Mouse (Mus musculus) MN1 (cell line): ENCODE data around the gene Sf3a2.

Experiments
- DNase-seq: peaks from one replicate; pipeline ENCODE4 v3.0.0-alpha.2; 2016; ENCODE audit warnings: low spot score

Gene Sf3a2

DNA sequence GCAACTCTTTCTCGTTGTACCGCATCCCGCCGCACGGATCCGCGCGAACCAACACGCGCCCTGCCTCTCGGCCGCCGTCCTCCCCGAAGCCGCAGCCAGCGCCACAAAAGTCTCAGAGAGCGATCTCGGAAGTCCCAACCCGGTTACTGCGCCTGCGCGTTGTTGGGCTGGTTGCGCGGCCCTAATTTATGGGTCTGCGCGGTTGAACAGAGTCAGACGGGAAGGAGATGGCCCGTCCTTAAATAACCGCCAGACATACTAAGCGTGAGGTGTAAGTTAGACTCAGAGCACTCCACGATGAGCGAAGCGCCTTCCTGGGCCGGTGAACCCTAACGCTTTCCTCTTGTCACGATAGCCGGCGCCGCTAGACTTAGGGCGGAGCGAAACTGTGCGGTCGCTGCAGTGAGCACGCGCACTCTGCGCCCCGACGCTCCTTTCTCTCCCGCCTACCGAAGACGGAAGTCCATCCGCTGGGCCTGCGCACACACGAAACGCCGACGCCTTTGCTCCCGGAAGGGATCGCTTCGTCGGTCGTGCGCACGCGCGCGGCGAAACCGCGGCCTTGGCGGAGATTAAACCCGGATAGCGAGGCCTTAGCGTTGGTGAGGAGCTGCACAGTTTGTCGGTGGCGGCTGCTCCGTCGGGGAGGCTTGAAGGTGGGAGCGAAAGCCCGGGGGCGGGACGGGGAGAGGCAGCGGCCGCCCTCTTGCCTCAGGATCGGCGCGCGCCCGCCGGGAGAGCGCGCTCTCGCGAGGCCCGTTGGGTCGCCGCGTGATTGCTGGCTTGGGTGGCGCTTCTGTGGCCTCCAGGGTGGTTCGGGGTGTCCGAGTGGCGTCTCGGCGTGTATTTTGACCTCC lies at the start of gene Sf3a2, which contains the start of gene Plekhj1:
TSS of gene Sf3a2 (plus strand) at position 49 of the 857 bp plus-strand sequence.
TSS of gene Plekhj1 (minus strand) at position 477 of the 857 bp plus-strand sequence.
- peak; percentile 98 for DNase-seq

GRCm38 (mm10) chr10:80748609-80749008 lies 49.4 kb upstream of the Sf3a2 start:
- no peak for DNase-seq

GRCm38 (mm10) chr10:80751188-80751832 lies 46.7 kb upstream of the Sf3a2 start:
- DNase-seq: peak; percentile 79

DNA sequence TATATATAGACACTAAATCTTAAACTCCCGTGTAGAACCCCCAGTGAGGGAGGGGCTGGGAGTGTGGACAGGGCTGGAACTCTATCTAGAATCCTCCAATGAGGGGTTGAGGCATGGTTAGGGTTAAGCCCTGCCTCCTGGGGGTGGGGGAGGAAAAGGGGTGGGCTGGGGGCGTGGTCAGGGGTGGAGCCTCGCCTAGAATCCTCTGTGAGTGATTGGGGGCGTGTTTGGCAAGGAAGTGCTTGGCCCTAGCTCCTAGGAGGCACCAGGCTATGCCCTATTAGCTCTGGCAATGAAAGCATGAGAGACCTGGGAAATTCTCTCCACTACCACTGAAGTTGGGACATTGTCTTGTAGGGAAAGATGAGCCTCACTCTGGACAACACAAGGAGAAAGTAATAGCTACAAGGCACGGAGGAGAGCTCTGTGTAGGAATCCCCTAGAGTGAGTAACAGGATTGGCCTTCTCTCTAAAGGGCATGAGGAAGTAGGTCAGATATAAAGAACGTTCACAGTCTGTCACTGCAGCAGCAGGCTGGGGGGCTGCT lies 45.8 kb upstream of the Sf3a2 start:
- peak; percentile 81 for DNase-seq

- DNase-seq: peak; percentile 98
Observed at GRCm38 (mm10) chr10:80754594-80755290, 43.3 kb upstream of the Sf3a2 start, which contains the start of gene Dot1l. TSS of gene Dot1l (plus strand) at chr10:80755206.

GRCm38 (mm10) chr10:80755291-80756015 lies 42.5 kb upstream of the Sf3a2 start:
- no peak for DNase-seq

DNA sequence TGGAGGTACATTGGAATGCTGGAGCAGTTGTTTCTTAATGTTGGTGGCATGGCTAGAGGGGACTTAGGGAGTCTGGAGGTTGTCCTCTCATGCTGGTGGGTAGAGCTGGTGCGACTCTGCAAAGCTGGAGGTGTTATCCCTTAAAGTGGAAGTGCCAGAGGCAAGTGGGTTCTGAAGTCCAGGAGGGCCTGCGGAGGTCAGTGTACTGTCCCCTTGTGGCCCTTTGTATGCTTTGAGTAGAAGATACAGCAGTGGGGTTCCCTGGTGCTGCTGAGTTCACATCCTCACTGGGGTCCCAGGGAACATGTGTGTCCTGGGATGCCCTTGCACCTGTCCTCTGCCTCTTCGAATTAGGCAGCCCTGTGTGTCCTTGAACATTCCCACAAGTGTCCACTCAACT lies 41.9 kb upstream of the Sf3a2 start:
- no peak for DNase-seq

DNA sequence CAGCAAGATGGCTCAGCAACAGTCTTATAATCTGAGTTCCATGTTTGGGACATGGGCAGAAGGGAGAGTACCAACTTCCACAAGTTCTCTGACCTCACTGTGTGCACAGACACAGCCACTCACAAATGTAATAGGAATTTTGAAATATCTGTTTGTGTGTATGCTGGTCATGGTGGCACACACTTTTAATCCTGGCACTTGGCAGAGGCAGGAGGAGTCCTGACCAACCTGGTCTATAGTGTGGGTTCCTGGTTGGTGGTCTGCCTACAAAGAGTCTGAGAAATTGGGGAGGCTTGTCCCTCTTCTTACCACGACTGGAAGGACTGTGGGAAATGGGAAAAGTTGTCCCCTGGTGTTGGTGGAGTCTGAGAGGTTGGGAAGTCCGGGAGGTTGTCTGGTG lies 41.5 kb upstream of the Sf3a2 start:
- DNase-seq: no peak

- DNase-seq: peak; percentile 45
Observed at GRCm38 (mm10) chr10:80756967-80757366, 41.0 kb upstream of the Sf3a2 start.

DNA sequence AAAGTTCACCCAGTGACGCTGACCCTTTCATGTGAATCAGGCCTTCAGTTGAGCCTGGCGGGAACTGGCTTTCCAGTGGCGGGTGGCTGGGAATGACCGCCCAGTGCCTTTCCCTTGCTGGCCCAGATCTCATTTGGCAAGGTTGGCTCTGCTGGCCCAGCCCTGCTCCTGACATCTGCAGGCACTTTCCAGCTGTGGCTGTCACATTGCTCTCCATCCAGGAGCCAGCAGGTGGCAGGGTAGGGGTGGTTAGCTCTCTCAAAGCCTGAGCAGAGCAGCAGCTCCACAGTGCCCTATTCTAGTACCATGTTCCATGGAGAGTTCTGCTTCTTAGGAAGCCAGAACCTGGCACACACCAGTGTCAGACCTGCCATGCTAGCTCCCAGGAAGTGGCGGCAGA lies 40.3 kb upstream of the Sf3a2 start:
- peak; percentile 92 for DNase-seq

- peak; percentile 31 for DNase-seq
Observed at GRCm38 (mm10) chr10:80758651-80759050, 39.3 kb upstream of the Sf3a2 start.

DNA sequence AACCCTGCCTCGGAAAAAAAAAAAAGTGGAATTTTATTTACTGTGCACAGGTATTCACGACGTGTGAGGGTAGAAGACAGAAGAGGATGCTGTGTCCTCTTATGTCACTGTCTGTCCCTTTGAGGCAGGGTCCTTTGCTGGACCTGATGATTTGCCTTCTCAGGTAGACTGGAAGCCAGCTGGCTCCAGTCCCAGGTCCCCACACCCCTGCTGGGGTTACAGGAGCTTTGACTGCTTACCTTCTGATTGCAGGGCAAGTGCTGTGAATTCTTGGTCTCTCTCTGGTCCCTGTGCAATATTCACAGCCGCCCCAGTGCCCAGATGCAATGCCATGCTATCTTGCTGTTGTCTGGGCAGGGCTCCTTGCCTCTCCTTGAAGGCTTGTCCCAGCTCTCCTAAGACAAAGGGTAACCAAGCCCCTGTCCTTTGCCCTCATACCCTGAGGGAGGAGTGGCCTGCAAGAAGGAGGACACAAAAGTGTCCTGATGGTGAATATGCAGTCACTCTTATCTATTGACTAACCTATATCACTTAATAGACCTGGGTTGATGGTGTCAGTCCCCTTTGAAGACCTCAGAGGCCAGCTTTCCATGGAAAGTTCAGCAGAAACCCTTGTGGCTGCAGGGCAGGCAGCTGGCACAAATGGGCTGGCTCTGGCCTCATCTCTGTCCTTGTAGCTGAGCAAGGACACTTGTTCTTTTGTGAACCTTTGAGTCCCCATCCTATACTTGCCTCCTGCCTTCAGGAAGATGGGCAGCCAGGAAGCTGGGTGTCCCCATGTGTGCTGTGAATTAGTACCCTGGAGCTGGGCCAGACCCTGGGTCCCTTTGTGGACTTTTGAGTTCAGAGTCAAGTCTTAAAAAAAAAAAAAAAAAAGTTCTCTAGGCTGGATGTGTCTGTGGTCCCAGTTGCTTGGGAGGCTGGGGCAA lies 37.1 kb upstream of the Sf3a2 start:
- DNase-seq: no peak

- no peak for DNase-seq
Observed at GRCm38 (mm10) chr10:80761821-80762220, 36.2 kb upstream of the Sf3a2 start.

GRCm38 (mm10) chr10:80763502-80763901 lies 34.5 kb upstream of the Sf3a2 start:
- DNase-seq: no peak

GRCm38 (mm10) chr10:80765746-80766145 lies 32.3 kb upstream of the Sf3a2 start:
- no peak for DNase-seq

DNA sequence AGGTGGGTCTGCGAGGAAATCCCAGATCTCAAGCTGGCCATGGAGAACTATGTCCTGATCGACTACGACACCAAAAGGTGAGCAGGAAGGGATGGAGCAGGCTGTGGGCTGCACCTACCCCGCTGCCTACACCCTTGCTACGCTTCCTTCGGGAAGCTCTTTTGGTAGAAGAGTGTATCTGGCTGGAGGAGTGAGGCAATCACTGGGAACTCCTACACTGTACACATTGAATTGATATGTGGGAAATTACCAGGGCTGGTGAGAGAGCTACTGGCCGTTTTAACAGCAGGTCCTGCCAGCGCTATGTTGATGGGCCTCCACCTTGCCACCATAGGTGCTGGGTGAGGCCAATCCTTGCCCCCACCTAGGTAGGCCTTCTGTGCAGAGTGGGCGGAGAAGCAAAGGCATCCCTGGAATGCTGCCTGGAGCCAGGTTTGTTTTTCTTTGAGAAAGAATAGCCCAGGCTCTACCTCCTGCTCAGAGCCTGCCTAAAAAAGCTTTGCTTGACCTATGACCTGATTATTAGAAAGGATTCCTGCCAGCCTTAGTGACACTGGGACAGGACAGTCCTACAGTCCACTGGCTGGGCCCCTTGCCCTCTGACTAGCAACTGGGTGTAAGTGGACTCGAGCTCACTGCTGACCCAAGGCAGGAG lies 31.7 kb upstream of the Sf3a2 start:
- DNase-seq: no peak

GRCm38 (mm10) chr10:80768365-80768764 lies 29.6 kb upstream of the Sf3a2 start:
- no peak for DNase-seq

GRCm38 (mm10) chr10:80773816-80774215 lies 24.2 kb upstream of the Sf3a2 start:
- DNase-seq: no peak

DNA sequence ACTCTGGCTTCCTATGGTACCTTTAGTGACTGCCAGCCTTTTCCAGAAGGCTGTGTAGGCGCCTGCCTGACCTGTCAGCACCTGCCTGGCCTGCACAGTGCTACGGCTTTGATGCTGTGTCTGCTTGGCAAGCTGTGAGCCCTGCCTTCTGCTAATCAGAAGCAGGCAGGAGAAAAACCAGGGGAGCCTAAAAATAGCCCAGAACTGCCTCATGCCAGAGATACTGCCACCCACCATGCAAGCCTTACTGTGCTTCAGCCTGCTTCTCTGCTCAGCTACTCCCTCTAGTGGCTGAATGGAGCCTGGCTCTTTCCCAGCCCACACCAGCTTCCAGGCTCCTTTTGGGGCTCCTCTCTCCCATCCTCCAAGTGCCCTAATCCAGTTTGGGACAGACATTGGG lies 23.4 kb upstream of the Sf3a2 start:
- peak; percentile 94 for DNase-seq

DNA sequence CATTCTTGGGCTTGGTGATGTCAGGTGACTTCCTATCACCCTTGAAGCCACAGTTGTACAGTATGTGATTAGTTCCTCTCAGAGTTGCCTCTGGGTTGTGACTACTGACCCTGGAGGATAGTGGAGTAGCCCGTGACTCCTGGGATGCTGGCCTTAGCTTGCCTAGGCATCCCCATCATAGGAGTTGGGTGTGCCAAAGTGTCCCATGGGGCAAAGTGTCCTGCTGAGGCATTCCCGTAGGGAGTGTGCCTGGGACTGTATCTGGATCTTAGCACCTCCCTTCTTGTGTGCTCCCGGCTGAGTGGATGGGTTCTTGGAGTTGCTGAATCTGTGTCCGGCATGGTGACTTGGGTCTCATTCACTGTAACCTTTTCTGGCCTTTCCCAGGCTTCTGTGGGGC lies 23.0 kb upstream of the Sf3a2 start:
- DNase-seq: no peak
